Mouse (Mus musculus) testis, adult 2 months (tissue): ENCODE measurements around the gene U2af1l4. TPM values are rescaled to one million over a fixed set of nuclear protein-coding genes. Genes with fewer than 3 reads are reported as not detected.

Source experiments
- H3K27ac ChIP-seq: fragments of 200-500 bp; 2 replicates; pipeline ENCODE4 v1.5.1; 2012; ENCODE audit warnings: low read depth, low read length; ENCODE audit not compliant: control insufficient read depth, insufficient read depth
- H3K27me3 ChIP-seq: fragments of 200-500 bp; 2 replicates; pipeline ENCODE4 v1.6.1; 2012; ENCODE audit warnings: mild to moderate bottlenecking, low read length, moderate library complexity; ENCODE audit not compliant: control insufficient read depth, insufficient read depth
- H3K36me3 ChIP-seq: fragments of 200-500 bp; 2 replicates; pipeline ENCODE4 v1.6.1; 2012; ENCODE audit warnings: mild to moderate bottlenecking, low read length; ENCODE audit not compliant: control insufficient read depth, insufficient read depth
- H3K4me1 ChIP-seq: fragments of 200-500 bp; 2 replicates; pipeline ENCODE4 v1.6.1; 2012; ENCODE audit warnings: low read length; ENCODE audit not compliant: control insufficient read depth, insufficient read depth
- H3K4me3 ChIP-seq: fragments of 200-500 bp; 2 replicates; pipeline ENCODE4 v1.5.1; 2012; ENCODE audit warnings: low read depth, mild to moderate bottlenecking, low read length, moderate library complexity, mixed read lengths; ENCODE audit not compliant: control insufficient read depth
- CTCF ChIP-seq: fragments of 200-500 bp; IDR thresholded peaks from 2 replicates; pipeline ENCODE4 v1.5.1; 2012; ENCODE audit warnings: low read depth, mild to moderate bottlenecking, inconsistent platforms, low read length, moderate library complexity; ENCODE audit not compliant: control insufficient read depth, insufficient read depth, insufficient replicate concordance
- POLR2A ChIP-seq: fragments of 200-500 bp; IDR thresholded peaks from 2 replicates; pipeline ENCODE4 v1.6.1; 2012; ENCODE audit warnings: low read depth, mild to moderate bottlenecking, inconsistent platforms, low read length, moderate library complexity; ENCODE audit not compliant: control insufficient read depth
- polyA plus RNA-seq: library from polyadenylated mRNA; depleted of rRNA; stranded (reverse); fragments of >200 nt; gene quantifications from 2 replicates; pipeline ENCODE4 v1.2.3, GENCODE M21; 2012

The U2af1l4 gene
- polyA plus RNA-seq, 1 experiment, result 51.9 TPM

DNA sequence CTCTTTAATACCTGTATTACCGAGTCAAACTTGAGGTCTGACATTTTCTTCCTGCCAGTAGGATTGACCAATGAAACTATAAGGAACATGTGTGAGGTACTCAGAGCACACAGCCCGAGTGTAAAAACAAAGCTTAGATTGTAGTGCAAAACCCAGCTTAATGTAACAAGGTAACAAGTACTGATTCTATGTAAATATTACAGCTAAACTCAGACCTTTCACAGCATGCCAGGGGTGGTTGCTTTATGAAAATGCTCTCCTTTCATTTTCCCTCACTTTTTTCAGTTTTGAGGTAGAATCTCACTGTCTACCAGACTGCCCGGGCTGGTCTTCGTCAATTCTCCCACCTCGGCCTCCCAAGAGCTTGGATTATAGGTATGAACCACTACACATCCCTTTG lies 33.0 kb downstream of the U2af1l4 start:
- Histone ChIP-seq H3K4me1 (peaks cover 28% of the 10 kb centered on the region), H3K36me3 (peaks cover 2% of the 10 kb centered on the region), H3K27me3 (no peaks in the 10 kb centered on the region), H3K27ac (no peak overlapping the region), H3K4me3 (peak overlapping the region; percentile 52)
- no peak for TF ChIP-seq CTCF
- no peak for TF ChIP-seq POLR2A

DNA sequence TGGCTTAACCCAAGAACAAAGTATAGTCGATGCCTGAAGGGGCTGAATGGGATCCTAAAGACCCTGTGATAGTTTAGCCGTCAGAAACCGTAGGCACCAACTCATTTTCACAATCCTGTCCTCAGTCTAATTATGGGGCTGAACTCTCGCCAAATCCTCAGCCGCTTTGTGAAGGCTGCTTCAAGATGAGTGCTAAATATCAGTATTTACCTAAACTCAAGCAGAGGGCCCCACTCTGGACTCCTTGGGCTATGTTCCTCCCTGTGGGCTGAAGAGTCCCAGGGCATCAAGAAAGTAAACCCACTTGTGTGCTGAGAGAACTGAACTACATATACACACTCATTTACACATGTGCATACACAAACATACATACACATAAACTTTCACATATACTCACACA lies 33.7 kb downstream of the U2af1l4 start:
- TF ChIP-seq POLR2A (no peak), CTCF (no peak)
- H3K27me3 ChIP-seq, result no peaks in the 10 kb centered on the region

DNA sequence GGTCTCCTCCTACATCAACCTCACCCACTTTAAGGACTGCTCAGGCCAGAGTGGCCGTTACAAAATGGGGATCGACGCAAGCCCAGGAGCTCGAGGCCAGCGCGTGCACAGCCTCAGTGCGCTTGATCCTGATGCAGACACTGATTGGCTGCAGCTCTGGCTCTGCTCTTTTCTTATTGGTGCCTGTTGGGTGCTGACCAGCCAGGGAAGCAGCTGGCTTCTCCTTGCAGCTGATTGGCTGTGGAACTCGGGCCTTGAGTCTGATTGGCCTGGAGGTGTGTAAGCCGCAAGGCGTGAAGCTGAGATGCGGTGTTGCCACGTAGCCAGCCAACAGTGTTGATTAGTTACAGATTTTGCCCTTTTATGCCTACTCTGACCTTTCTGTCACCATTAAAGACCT lies 35.7 kb downstream of the U2af1l4 start, which contains the start of gene Zbtb32:
TSS of gene Zbtb32 (minus strand) at position 124 of the 400 bp plus-strand sequence.
- H3K4me3 ChIP-seq, result peak within 1 kb of the TSS; percentile 97
- peak within 1 kb of the TSS; percentile 100 for H3K27ac ChIP-seq

More for the DNA sequence above, 33.7 kb downstream of the U2af1l4 start:
- Histone ChIP-seq H3K27ac (no peak overlapping the region), H3K4me1 (peaks cover 25% of the 10 kb centered on the region), H3K4me3 (peak overlapping the region; percentile 97), H3K36me3 (peaks cover 2% of the 10 kb centered on the region)

DNA sequence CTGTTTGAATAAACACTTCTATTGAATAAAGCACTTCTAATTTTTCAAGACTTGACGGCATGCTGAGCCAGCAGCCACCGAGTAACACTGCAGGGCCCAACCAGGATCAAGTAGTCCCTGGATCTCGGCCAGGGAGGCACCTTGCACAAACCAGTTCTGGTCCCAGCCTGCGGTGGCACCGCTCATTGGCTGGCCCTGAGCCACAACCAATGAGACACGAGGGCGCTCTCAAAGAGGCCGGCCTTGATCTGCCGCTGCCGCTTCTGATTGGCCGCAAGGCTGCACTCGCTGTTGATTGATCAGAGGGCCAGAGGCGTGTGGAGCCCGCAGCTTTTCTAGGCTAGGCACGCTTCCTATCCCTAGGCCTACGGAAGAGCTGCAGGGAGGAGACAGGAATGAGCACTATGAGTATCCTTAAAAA lies 36.8 kb downstream of the U2af1l4 start:
- Histone ChIP-seq H3K4me1 (peaks cover 15% of the 10 kb centered on the region), H3K27ac (peak overlapping the region; percentile 4), H3K36me3 (peaks cover 2% of the 10 kb centered on the region), H3K27me3 (no peaks in the 10 kb centered on the region), H3K4me3 (peak overlapping the region; percentile 61)
- 0 out of 2 replicates have a peak, but pooled peaks have one; percentile 10 for TF ChIP-seq POLR2A
- TF ChIP-seq CTCF, result no peak

More for the DNA sequence above, 35.7 kb downstream of the U2af1l4 start, which contains the start of gene Zbtb32:
- Histone ChIP-seq H3K4me1 (peaks cover 20% of the 10 kb centered on the region), H3K36me3 (peaks cover 2% of the 10 kb centered on the region), H3K27me3 (no peaks in the 10 kb centered on the region)
- TF ChIP-seq CTCF (no peak), POLR2A (peak; percentile 90; the same call in 1 of the 2 replicates)

DNA sequence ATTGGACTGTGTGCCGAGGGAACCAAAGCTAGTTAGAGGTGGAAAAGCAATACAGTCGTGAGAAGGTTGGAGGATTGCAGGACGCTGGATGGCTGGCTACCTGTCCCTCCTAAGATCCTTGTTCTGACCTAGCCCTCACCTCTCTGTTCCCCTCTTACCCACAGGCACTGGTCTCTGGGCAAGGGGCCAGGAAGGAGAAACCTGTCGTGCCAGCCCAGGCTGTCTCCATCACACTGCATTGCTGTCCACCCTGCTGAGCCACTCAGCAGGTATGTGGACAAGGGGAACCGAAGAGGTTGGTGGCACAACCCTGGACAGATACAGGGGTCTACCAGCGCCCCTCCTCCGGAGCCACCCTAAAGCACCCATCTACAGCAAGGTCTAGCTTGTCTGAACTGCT lies 37.5 kb downstream of the U2af1l4 start:
- Histone ChIP-seq H3K4me1 (peaks cover 14% of the 10 kb centered on the region), H3K27me3 (no peaks in the 10 kb centered on the region), H3K36me3 (peaks cover 2% of the 10 kb centered on the region), H3K27ac (no peak overlapping the region), H3K4me3 (peak overlapping the region; percentile 61)
- TF ChIP-seq CTCF, result no peak
- no peak for TF ChIP-seq POLR2A

DNA sequence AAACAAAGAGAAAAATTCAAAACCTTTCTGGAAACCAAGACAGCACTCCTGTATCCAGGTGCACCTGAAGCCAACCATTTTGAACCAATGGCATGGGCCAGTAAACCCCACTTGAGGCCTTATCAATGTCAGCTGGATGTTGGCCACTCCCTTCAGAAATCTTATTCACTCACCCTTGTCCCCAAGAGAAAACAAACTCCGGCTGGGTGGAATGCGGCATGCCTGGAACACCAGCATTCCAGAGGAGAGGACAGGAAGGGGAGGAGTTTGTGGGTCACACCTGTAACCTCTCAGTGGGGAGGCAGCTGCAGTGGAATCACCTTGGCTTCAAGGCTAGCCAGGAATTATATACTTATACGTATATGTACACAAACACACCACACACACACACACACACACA lies 39.5 kb downstream of the U2af1l4 start:
- H3K27me3 ChIP-seq, result no peaks in the 10 kb centered on the region
- H3K4me1 ChIP-seq, result peaks cover 14% of the 10 kb centered on the region
- no peak overlapping the region for H3K27ac ChIP-seq
- no peak overlapping the region for H3K4me3 ChIP-seq
- TF ChIP-seq CTCF (no peak), POLR2A (no peak)
- peaks cover 2% of the 10 kb centered on the region for H3K36me3 ChIP-seq

DNA sequence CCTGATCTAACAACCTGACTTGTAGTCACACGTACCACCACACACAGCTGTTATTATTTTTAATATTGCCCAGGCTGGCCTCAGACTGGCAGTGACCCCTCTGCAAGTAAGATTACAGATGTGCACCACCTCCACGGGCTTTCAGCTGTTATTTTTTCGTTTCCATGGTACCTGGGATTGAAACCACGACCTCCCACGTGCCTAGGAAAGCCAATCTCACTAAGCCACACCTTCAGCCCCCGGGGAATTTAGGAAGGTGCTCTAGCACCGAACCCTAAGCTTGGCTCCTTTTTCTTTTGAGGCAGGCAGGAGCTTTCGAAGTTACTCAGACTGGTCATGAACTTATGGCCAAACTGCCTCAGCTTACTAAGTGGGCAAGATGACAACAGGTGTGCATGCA lies 41.3 kb downstream of the U2af1l4 start:
- no peaks in the 10 kb centered on the region for H3K36me3 ChIP-seq
- no peaks in the 10 kb centered on the region for H3K27me3 ChIP-seq
- H3K27ac ChIP-seq, result no peak overlapping the region
- no peak overlapping the region for H3K4me3 ChIP-seq
- peaks cover 14% of the 10 kb centered on the region for H3K4me1 ChIP-seq
- no peak for TF ChIP-seq POLR2A
- no peak for TF ChIP-seq CTCF
